Mouse (Mus musculus) heart, embryonic 12.5 days (tissue): ENCODE data around the gene Gopc. TPM values are rescaled to one million over a fixed set of nuclear protein-coding genes. Genes with fewer than 3 reads are reported as not detected.
"Not testable (repeated sequence)": the region's sequence is repeated elsewhere in the genome, so short reads cannot be mapped to it uniquely, and the experiment has no call there.

Source experiments
- ATAC-seq: fragments of 200-750 bp; cut with Nextera tagmentation; 2 replicates; pipeline ENCODE4 v1.8.0; 2017; ENCODE audit warnings: moderate TSS enrichment, moderate library complexity; ENCODE audit not compliant: insufficient number of reproducible peaks, low FRiP score
- H3K27ac ChIP-seq: fragments of 300-500 bp; sonication (generic); 2 replicates; pipeline ENCODE4 v1.5.1; 2016; ENCODE audit warnings: mild to moderate bottlenecking, moderate library complexity; ENCODE audit not compliant: poor library complexity, severe bottlenecking
- H3K27me3 ChIP-seq: fragments of 300-500 bp; sonication (generic); replicated peaks from 2 replicates; pipeline ENCODE4 v1.6.1; 2016; ENCODE audit warnings: mild to moderate bottlenecking, moderate library complexity
- H3K36me3 ChIP-seq: fragments of 300-500 bp; sonication (generic); 2 replicates; pipeline ENCODE4 v1.6.1; 2016; ENCODE audit warnings: mild to moderate bottlenecking, moderate library complexity
- H3K4me1 ChIP-seq: fragments of 300-500 bp; sonication (generic); replicated peaks from 2 replicates; pipeline ENCODE4 v1.6.1; 2016; ENCODE audit warnings: mild to moderate bottlenecking
- H3K4me2 ChIP-seq: fragments of 300-500 bp; sonication (generic); 2 replicates; pipeline ENCODE4 v1.6.1; 2016; ENCODE audit warnings: mild to moderate bottlenecking, moderate library complexity
- H3K4me3 ChIP-seq: fragments of 300-500 bp; sonication (generic); 2 replicates; pipeline ENCODE4 v1.5.1; 2016; ENCODE audit warnings: mild to moderate bottlenecking
- H3K9ac ChIP-seq: fragments of 300-500 bp; sonication (generic); 2 replicates; pipeline ENCODE4 v1.6.1; 2016; ENCODE audit warnings: mild to moderate bottlenecking, moderate library complexity
- H3K9me3 ChIP-seq: fragments of 300-500 bp; sonication (generic); replicated peaks from 2 replicates; pipeline ENCODE4 v1.6.1; 2016; ENCODE audit warnings: mild to moderate bottlenecking, moderate library complexity
- WGBS: fragments of 180-500 bp; shearing (Covaris S2); methylation state at CpG from one replicate; pipeline ENCODE4 v1.1.7; 2016; 5-methylcytosine and 5-hydroxymethylcytosine counted together
- polyA plus RNA-seq: library from polyadenylated mRNA; unstranded; fragments of >200 nt; fragmentation: Nextera tagmentation; extraction: Ambion mirVana; gene quantifications from 2 replicates; pipeline ENCODE4 v1.2.1, GENCODE M21; 2016

Gene Gopc
- polyA plus RNA-seq, 1 experiment from 2014 or later, result 20.2 TPM

DNA sequence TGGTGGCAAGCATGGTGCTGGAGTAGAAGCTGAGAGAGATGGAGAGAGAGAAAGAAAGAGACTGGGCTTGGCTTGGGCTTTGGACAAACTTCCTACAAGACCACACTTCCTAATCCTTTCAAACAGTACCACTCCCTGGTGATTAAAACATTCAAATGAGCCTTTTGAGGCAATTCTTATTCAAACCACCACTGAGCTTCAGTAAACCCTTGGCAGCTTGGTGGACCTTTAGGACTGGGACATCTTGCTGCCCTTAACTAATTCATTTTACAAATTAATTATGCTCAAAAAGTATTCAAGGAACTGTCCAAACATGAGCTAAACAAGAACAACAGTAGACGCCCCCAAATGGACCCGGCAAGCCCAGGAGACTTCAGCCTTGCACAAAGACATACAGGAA is 86.0 kb downstream of the Gopc start:
- Histone ChIP-seq H3K9me3 (no peaks in the 10 kb centered on the region), H3K36me3 (0 out of 2 replicates have a peak, but pooled peaks cover 2% of the 10 kb centered on the region), H3K4me2 (no peak overlapping the region), H3K27me3 (no peaks in the 10 kb centered on the region), H3K4me3 (no peak overlapping the region), H3K4me1 (peaks cover 13% of the 10 kb centered on the region), H3K27ac (no peak overlapping the region), H3K9ac (no peak overlapping the region)
- ATAC-seq, result no peak
- WGBS, result 90% methylated on average over 2 of the region's 2 CpGs

GRCm38 (mm10) chr10:52293921-52294577 is 87.9 kb downstream of the Gopc start:
- no peak overlapping the region for H3K9ac ChIP-seq
- H3K36me3 ChIP-seq, result 0 out of 2 replicates have a peak, but pooled peaks cover 2% of the 10 kb centered on the region
- WGBS, result 72% methylated on average over 4 of the region's 4 CpGs
- no peak overlapping the region for H3K4me2 ChIP-seq
- no peaks in the 10 kb centered on the region for H3K27me3 ChIP-seq
- ATAC-seq, result no peak
- no peaks in the 10 kb centered on the region for H3K9me3 ChIP-seq
- no peak overlapping the region for H3K4me3 ChIP-seq
- peaks cover 13% of the 10 kb centered on the region for H3K4me1 ChIP-seq
- H3K27ac ChIP-seq, result no peak overlapping the region

DNA sequence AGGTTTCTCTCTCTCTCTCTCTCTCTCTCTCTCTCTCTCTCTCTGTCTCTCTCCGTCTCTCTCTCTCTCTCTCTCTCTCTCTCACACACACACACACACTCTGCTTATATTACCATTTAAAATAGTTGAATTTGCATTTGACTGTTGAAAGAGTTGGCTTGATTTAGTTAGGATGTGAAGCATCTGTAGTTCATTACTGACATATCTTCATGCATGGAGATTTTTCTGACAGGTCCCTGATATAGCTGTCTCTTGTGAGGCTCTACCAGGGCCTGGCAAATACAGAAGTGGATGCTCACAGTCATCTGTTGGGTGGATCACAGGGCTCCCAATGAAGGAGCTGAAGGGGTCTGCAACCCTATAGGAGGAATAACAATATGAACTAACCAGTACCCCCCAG is 89.5 kb downstream of the Gopc start:
- ATAC-seq, H3K4me3 ChIP-seq, H3K27ac ChIP-seq, H3K4me2 ChIP-seq, H3K9me3 ChIP-seq, H3K4me1 ChIP-seq, H3K9ac ChIP-seq, H3K36me3 ChIP-seq, H3K27me3 ChIP-seq: not testable (repeated sequence)
- WGBS, result 46% methylated on average over 1 of the region's 1 CpGs

- H3K27ac ChIP-seq, result no peak overlapping the region
- H3K4me2 ChIP-seq, result no peak overlapping the region
- no peaks in the 10 kb centered on the region for H3K27me3 ChIP-seq
- H3K9me3 ChIP-seq, result no peaks in the 10 kb centered on the region
- H3K36me3 ChIP-seq, result peaks cover 2% of the 10 kb centered on the region; the same call in 1 of the 2 replicates
- no peak overlapping the region for H3K9ac ChIP-seq
- WGBS, result 77% methylated on average over 3 of the region's 3 CpGs
- peaks cover 3% of the 10 kb centered on the region; the same call in 1 of the 2 replicates for H3K4me1 ChIP-seq
- ATAC-seq, result no peak
- no peak overlapping the region for H3K4me3 ChIP-seq
Observed at GRCm38 (mm10) chr10:52289261-52289660, 92.7 kb downstream of the Gopc start.

- no peaks in the 10 kb centered on the region for H3K27me3 ChIP-seq
- peaks cover 2% of the 10 kb centered on the region; the same call in 1 of the 2 replicates for H3K36me3 ChIP-seq
- H3K9me3 ChIP-seq, result no peaks in the 10 kb centered on the region
- 73% methylated on average over 5 of the region's 5 CpGs for WGBS
- H3K9ac ChIP-seq, result no peak overlapping the region
- no peak overlapping the region for H3K4me2 ChIP-seq
- no peak for ATAC-seq
- H3K4me1 ChIP-seq, result no peaks in the 10 kb centered on the region; the same call in 1 of the 2 replicates
- H3K4me3 ChIP-seq, result no peak overlapping the region
- no peak overlapping the region for H3K27ac ChIP-seq
Observed at GRCm38 (mm10) chr10:52287852-52288533, 93.9 kb downstream of the Gopc start.

Other genes starting within 250 kb of the Gopc start
- gene Ros1, start 186.9 kb downstream of the Gopc start, polyA plus RNA-seq, result 0.03 TPM in 1 of 2 replicates, not detected in the other
- gene Dcbld1, start 148.5 kb downstream of the Gopc start, polyA plus RNA-seq, result 9.3 and 9.9 TPM in 2 replicates
- not detected in 2 replicates for gene Gm26741, start 23.4 kb downstream of the Gopc start, polyA plus RNA-seq
- gene Nepn, start 6.8 kb upstream of the Gopc start, polyA plus RNA-seq, result not detected in 2 replicates
- gene Nus1, start 35.4 kb upstream of the Gopc start, polyA plus RNA-seq, result 11.4 TPM in 2 replicates